In the genomic region with DNA sequence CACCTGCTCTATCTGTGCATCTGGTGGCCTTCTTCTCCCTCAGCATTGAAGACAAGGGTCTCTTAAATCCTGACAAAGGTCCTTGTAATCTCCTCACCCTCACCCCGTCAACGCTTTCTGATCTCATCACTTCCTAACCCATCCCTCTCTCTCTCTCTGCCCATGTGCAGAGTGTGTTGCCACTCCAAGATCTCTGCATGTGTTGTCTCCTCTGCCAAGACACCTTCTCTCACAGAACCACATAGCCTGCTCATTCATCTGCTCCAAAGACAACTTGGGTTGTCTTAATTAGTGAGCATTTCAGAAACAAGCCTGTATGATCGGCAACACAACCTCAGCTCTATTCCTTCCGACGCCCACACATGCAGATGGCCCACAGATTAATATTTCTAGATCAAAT, we compare ENCODE assay signal across 16 mouse cellular contexts.
"Had no signal": no experiment of that assay in that cellular context is flagged by ENCODE, and none has a peak within 500 bp of the region (broad histone marks: within the 10 kb centered on the region; RNA-seq: fewer than 3 reads in every experiment).

No protein-coding gene starts in this region.

- DNase-seq: heart, postnatal 10 days; heart, postnatal 14 days; heart, postnatal 36 days; heart, postnatal 4 days; kidney, adult 11 months; kidney, adult 18-20 months; kidney, adult 2 months; kidney, adult 8-10 months; kidney, adult 9 months; kidney, postnatal 10 days; kidney, postnatal 14 days; kidney, postnatal 25 days; kidney, postnatal 36 days; kidney, postnatal 4 days; layer of hippocampus, adult 9-11 months; layer of hippocampus, postnatal 36 days had no signal
